Mouse (Mus musculus) heart, postnatal 0 days (tissue): ENCODE data around the gene Ksr2.

Experiments used
- CTCF ChIP-seq: IDR thresholded peaks from 2 replicates; pipeline ENCODE4 v1.5.1; 2016; ENCODE audit warnings: antibody characterized with exemption, control low read depth, low read depth
- EP300 ChIP-seq: IDR thresholded peaks from 2 replicates; pipeline ENCODE4 v1.6.1; 2016; ENCODE audit warnings: antibody characterized with exemption, low read depth

DNA sequence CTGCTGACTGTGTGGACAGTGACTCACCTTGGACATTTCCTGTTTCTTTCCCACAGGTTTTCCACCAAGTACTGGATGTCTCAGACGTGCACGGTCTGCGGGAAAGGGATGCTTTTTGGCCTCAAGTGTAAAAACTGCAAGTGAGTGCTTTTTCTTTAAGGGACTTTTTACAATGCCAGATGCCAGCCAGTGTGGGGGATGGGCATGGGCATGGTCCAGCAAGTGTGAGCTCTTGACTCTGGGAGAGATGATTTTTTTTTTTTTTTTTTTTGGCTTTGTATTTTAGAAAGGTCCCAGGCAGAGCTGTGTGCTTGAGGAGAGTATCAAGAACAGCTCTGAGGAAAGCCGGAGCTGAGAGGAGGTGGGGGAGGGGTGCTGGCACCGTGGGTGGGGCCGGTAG is 257.6 kb downstream of the Ksr2 start:
- no peak for TF ChIP-seq EP300
- no peak for TF ChIP-seq CTCF
